Mouse (Mus musculus) lung, adult 2 months (tissue): Measurements from ENCODE around the gene Ap4m1.

Experiments used
- CTCF ChIP-seq: fragments of 200-500 bp; IDR thresholded peaks from 2 replicates; pipeline ENCODE4 v1.5.1; 2011; ENCODE audit warnings: mild to moderate bottlenecking, low read length, control low read depth; ENCODE audit not compliant: insufficient read depth
- POLR2A ChIP-seq: fragments of 200-500 bp; IDR thresholded peaks from 2 replicates; pipeline ENCODE4 v1.6.1; 2011; ENCODE audit warnings: low read depth, mild to moderate bottlenecking, control low read depth, low read length, borderline replicate concordance; ENCODE audit errors: extremely low read depth

DNA sequence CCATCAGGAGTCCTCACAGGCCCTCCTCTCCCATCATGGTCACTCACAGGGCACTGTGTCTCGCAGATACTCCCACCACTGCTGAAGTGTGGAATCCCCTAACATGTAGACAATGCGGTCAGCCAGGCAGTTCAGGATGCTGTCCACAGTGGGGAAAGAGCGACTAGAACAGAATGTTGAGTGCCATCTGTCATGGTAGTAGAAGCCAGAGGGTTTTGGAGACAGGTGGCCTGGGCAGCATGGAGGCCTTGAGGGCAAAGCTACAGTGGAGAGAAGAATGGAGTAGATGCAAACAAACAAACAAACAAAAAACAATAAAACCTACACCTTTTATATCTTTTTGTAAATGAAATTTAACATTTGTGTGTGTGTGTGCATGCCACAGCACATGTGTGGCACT lies 30.3 kb downstream of the Ap4m1 start:
- TF ChIP-seq POLR2A (no peak), CTCF (no peak)
